Mouse (Mus musculus) induced T-regulatory cell, adult 2 months (primary cell): ENCODE data around the gene Smndc1.

Experiments
- DNase-seq: peaks from one replicate; pipeline ENCODE4 v3.0.0-alpha.2; 2012; ENCODE audit warnings: low read depth

Gene Smndc1

DNA sequence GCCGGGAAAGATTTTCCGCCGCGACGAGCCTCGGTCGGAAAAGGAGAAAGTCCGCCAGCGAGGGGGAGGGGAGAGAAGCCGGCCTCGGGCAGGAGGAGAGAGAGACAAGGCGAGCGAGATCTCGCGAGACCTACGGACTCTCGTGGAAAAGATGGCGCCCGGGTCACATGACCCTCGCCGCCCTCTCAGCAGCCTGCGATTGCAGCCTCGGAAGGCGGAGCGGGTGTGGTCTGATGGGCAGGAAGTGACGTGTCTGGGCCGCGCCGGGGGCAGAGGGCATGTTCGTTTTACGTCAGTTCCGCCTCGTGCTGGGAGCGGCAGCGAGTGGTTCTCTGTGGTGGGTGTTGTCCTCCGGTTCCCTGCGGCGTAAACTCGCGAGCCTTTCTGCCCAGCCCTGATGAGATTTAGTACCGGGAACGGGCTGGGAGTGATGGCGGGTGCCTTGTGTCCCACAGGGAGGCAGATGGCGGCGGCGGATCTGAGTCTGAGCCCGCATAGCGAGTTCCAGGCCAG is at the start of gene Smndc1:
TSS of gene Smndc1 (minus strand) at position 84 of the 513 bp plus-strand sequence.
- DNase-seq, result peak; percentile 100

DNA sequence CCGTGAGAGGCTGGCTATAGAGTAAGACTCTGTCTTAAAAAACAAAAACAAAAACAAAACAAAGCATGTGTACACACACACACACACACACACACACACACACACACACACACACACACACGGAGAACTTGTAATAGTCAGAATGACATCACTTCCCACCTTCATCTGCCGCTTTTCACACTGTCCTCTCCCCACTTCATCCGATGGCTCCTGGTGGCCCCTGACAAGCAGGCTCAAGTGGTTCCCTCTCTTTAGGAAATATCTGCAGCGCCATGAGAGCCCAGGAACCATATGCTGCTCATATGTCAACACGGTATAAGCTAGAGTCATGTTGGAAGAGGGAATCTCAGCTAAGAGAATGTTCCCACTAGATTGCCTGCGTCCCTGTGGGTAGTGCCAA is 49.0 kb upstream of the Smndc1 start:
- peak; percentile 49 for DNase-seq

DNA sequence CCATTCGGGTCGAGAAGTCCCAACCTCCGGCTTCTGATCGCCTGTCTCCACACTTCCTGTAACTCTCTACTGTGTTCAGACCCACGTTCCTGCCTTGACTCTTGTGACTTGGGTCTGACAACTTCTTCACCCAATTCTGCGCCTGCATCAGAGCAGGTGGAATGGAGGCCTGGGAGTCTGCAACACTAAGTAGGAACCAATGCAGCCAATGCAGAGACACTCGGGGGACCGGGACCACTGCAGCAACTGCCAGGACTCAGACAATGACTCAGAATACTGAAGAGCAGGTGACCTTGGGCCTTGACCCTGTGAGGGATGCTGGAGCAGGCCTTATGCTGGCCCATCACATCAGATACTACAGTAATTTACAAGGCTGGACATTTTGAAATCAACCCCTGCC is 47.6 kb upstream of the Smndc1 start:
- DNase-seq, result no peak

DNA sequence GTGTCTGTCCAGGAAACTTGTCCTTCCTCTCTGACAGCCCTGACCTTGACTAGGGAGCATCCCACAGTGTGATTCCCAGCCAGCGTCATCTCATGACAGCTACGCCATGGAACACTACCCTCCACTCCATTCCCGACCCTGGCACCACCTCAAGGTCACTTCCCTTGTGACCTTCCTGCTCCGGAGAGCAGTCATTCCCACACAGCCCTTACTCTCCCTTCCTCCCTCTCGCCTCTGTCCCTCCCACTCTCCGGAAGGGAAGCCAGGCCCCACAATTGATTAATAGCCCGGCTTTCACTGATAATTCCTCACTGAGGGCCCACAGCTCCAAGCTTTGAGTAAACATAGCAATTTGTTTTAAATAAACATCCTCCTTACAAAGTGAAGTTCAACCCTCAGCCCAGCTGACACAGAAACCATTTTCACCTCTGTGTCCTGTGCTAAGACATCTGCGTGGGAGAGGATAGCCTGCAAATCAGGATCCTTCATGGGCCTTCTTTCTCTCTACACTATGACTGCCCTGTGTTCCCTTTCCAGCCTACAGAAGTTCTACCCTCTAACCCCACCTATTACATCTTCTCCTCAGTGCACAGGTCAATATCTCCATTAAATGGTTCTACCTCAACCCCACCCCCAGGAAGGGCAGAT is 47.1 kb upstream of the Smndc1 start:
- DNase-seq, result no peak

DNA sequence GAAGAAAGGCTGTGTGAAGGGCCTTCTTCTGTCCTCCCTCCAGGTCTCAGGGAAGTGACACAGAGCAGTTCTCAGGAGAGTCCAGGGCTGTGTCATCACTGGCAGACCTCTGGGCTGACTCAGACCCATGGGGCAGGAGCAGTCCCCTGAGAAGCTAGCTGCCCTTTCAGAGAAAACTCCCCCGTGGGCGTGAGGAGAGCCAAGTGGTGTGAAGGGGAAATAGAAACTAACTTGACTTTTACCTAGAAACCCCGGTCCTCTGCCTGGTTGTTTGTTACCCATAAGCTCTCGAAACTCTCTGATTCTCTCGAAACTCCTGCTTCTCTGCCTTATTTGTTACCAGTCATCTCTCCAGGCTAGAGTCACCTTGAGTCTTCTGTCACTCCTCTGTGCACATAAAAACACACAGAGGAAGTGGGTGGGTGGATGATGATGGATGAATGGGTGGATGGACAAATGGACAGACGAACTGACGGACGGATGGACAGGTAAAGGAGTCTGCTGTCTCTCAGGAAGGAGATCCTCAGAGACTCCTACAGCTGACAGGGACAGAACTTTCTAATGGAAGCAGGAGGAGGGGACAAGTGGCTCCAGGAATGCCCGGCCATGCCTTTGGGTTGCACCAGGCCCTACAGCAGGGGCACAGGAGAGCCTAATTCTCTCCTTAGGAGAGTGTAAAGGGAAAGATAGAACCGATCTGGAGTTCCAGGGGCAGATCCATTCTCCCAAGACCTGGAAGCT is 43.7 kb upstream of the Smndc1 start:
- peak; percentile 90 for DNase-seq

DNA sequence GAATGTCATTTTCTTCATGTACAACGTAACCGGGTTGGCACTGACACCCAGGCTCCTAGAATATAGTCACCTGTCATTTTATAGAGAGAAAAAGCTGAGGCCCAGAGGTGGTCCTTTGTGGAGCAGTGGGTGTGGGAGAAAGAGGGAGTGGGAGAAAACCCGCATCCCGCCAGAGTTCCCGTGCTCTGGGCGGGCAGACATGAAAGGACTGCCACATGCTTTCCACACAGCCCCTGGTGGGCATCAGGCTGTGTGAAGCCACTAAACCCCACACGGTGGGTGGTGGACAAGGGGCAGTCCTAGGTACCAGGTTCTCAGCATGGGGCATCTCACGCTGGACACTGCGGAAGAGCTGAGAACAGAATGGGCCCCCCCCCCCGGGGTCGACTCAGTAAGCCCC is 40.6 kb upstream of the Smndc1 start:
- no peak for DNase-seq

DNA sequence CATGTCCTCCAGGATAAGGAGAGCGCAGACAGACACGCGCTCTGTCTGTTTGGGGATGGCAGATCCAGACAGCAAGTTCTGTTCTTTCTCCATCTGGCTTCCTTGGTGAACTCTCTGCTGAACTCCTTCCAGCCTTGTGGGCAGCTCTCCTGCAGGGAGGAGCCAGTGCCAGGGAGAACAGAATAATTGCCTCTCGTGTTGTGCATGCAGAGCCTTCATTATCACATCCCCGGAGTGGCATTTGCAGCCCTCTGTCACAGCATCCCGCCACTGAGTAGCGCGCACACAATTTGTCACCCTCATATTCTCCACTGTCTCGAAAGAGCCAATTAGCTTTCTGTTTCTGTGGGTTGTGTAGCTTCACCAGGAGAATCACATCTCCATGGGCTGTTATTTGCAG is 40.0 kb upstream of the Smndc1 start:
- no peak for DNase-seq

DNA sequence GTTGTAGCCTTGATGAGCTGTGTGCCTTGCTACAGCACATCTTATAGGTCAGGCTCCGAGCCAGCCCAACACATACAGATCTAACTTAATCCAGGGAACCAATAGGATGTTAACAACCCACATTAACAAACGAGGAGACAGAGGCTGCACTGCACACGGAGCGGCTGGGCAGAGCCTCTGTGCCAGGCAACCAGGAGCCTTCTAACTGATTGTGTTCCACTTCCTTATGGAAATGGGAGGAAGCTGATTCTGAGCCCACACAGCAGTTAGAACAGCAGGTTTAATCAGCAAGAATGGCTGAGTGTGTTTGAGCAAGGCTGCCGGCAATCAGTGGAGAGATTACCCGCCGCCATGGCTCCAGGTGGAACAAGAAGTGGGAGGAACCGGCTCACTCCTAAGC is 37.4 kb upstream of the Smndc1 start:
- no peak for DNase-seq

DNA sequence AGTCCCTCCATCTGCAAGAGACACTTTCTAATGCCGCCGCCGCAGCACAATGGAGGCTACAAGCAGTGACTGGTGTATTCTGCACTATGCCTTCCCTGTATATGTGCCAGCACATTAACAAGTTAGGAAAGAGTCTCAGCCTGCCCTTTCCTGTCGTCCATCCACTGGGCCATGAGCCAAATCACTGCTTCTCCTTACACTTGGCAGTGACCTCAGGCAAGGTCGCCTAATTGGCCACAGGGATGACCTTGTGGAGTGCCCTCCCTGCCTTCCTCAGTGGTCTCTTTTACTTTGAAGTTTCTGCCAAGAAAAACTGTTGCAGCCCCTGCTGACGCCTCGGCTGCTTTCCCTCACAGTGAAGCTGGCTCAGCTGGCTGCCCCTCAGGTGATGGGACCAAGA is 37.0 kb upstream of the Smndc1 start:
- DNase-seq, result no peak

DNA sequence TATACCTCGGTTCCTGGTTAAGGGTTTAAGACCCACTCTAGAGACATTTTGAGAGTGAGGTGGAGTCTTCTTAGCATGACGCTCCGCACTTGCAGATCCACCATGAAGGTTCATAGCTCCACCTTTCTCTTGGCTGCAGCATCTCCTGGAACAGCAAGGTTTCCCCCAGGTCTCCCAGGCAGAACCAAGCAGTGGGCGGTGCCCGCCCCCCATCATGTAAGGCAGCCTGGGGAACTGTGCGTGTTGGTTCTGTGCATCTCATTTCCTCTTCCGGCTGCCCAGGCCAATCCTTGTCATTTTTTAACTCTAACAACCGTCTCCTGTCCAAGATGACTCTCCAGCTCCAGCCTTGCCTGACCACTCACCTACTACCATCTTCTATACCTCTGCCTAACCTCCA is 35.4 kb upstream of the Smndc1 start:
- DNase-seq, result peak; percentile 40

DNA sequence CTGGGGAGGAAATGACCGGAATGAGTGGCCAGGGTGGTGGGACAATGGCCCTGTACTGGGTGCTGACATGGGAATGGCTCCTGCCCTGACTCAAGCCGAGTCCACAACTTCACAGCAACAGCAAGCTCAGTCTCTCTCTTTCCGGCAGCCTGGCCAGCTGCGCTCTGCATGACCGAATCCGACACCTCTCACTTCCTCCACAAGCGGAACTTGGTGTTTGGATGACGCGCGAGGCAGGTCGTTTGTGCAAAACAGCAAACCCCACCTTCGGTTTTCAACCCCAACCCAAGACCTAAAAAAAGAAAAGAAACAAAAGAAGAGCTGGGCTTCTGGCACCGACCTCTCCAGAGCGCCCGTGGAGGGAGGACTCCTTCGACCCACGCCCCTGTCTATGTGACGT is 34.3 kb upstream of the Smndc1 start:
- DNase-seq, result peak; percentile 98

DNA sequence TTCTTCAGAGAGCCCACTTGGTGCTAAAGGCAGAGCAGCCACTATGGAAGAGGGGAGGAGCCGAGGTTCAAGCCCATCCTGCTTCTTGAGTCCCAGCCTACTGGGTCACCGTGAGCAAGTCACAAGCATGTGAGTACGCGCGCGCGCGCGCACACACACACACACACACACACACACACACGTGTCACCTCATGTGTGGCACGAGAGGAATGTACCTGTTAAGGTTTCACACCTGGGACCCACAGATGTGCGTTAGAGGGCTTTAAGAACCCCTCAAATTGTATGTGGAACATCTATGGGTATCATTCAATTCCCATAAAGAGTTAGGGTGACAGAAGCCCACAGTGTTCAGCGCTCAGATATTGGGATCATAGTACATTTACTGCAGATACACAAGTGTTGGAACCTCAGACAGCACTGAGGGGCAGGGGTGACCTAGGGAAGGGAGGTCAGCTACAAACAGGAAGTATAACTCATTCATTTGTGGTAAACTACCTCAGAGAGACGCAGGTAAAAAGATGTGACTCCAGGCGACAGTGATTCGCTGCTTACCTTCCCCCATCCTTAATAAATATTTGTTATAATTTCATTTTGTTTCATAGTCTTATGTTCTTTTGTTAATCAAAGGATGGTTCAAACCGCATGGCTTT is 33.6 kb upstream of the Smndc1 start:
- peak; percentile 91 for DNase-seq

DNA sequence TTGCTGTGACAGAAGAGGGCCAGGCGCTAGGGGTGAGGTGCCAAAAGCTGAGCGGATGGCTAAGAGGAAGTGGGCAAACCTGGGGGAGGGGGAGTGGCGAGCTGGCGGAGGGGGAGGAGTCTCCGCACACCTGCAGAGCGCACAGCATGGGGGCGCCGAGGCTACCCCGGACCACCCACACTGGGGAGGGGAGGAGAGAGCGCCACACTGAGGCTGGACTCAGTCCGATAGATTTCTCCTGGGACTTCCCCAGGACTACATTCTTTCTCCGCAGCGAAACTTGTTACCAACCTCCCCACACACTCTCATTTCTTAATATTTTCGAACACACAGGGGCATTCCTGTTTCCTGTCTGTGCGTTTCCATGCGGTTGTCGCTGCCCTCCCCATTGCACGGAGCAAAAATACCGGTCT is 33.0 kb upstream of the Smndc1 start:
- peak; percentile 94 for DNase-seq

DNA sequence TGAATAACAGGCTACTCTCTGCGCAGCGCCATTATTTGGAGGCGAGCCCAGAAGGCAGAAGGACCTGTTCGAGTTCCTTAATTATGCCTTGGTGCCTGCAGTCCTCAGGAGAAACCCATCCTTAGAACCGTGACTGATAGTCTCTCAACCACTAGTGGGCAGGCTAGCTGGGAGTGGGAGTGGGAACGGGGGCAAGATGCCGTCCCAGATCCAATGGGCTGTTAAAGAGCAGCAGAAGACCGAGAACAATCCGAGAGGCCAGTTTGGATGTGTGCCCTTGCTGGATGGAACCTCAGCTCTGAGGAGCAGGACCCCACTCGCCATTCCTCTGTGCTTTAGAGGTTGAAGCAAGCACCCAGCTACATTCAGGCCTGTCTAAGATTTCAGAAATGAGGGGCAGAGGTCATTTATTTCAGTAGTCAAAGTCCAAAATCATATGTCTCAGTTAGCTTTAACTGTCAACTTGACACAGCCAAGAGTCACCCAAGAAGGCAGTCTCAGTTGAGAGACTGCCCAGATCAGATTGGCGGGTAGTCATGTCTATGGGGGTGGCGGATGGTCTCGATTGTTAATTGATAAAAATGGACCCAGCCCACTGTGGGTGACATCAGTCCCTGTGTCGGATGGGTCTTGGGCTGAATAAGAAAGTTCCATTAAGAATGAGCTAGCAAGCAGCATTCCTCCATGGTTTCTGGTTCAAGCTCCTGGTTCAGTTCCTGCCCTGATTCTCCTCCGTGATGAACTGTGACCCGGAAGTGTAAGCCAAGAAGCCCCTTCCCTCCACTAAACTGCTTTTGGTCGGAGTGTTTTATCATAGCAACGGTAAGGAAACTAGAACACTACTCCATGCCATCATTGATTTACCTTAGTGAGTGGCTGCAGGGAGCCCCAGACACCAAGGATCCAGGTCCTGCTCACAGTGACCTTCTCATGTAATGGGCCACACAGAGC is 32.3 kb upstream of the Smndc1 start:
- peak; percentile 56 for DNase-seq

DNA sequence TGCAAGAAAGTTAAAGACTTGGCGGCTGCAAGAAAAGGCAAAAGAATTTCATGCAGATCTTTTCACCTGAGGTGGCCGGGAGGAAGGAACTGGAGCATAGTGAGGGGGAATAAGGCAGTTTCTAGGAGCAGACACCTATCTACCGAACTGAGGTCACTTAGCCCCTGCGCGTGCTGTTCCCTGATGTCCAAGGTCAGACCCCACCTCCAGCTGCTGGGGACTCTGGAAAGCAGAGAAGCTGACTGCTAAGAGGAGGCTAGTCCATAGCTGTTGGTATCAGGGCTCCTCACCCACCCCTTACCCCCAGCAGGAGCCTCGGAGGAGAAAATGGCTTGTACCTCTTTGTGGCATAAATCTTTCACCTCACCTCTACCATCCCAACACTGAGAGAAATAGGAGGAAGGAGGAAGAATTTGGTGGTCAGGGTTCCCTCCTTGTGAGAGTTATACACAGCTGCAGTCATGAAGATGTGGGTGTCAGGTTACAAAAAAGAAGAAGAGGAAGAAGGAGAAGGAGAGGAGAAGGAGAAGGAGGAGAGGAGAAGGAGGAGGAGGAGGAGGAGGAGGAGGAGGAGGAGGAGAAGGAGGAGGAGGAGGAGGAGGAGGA is 31.3 kb upstream of the Smndc1 start:
- DNase-seq, result no peak

DNA sequence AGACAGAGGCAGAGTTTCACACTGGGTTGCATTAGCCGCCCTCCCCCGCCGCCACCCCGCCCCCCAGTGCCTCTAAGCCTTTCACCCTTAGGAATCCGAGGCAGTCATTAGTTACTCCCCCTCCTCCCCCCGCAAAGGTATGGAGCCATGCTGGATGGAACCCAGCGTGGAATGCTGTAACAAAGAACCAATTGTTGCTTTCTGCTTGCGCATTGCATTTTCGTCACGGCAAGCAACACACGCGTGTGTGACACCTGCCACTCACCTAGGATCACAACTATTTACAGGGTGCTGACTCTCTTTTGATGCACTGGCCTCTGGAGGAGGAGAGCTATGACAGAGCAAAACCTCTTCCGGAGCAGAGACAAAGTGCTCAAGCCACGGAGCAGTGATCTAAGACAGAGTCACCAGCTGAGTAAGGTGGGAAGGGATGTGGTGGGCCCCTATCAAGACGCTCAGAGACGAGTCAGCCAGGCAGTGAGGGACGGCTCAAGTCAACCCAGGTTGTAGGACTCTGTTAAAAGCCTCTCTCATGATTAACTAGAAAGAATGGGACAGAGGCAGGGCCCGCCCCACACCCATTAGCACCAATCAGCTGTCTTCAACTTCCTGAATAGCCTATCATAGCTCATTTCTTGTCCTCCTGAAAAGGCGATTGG is 30.7 kb upstream of the Smndc1 start:
- peak; percentile 95 for DNase-seq

DNA sequence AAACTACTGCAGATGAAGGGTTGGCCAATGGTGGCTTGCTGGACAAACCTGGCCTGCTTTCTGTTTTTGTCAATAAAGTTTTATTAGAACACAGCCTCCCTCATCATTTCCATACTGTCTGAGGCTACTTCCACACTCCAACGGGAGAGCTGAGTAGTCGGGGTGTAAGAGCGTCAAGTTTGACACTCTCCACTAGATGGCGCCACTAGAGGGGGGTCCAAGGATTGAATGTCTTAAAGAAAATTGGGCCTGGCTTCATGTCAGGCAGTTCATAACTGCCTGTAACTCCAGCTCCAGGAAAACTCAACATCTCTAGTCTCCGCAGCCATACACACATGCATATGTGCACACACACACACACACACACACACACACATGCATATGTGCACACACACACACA is 29.5 kb upstream of the Smndc1 start:
- DNase-seq, result peak; percentile 95

DNA sequence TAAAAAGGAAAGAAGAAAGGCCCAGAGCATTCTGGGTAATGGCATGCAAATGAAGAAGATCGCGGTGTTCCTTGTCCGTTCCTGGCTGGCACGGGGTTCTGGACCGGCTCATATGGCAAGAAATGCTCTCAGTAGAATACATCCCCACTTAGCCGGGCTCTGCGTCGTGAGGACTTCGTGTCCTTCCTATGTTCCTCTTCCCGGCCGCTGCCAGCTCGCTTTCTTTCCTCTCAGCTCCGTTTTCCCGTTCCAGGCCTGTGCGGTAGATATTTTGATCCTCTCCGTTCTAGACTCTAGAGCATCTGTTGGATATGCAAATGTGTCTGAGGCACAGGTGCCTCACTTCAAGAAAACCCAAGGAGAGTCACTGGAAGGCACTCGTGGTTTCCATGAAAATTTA is 24.8 kb upstream of the Smndc1 start:
- DNase-seq, result no peak

DNA sequence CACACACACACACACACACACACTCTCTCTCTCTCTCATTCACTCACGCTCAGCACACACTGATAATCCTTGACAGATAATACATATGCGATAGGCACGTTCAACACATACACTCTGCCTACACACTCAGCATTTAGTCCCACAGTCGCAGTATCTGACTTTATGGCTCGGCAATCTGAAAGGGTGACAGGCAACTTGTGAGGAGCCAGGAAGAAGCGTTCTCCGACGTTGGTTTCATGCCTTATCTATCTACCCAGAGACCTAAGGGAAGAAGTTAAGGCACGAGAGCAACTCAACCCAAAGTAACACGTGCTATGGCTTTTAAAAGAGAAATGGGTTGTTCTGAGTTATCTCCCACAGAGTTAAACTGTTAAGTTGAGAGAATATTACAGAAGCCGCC is 24.3 kb upstream of the Smndc1 start:
- DNase-seq, result no peak

DNA sequence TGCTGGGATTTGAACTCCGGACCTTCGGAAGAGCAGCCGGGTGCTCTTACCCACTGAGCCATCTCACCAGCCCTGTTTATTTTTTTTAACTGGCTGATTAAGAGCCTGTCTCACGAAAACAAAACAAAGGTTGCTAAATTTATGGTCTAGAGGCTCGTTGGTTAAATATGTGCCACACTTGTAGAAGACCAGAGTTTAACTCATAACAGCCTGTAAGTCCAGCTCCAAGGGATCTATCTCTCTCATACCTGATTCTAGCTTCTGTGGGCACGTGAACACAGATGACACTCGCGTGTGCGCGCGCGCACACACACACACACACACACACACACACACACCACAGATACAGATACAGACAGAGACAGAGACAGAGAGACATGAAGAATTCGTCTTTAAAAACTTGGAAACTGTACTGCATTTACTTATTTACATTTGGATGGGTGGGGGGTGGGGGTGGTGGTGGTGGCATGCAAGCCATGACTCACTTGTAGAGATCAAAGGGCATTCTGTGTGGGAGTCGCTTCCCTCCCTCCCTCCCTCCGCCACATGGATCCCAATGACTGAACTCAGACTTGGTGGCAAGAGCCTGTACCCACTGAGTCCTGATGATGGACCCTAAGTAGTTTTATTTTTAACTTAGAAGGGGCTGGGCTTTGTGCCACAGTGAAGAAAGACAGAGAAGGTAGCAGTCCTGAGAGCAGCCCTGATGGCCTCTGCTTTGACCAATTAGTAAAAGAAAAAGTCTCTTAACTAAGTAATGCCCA is 23.4 kb upstream of the Smndc1 start:
- DNase-seq, result peak; percentile 44
